Mouse (Mus musculus): ENCODE measurements around the gene Grap2. TPM values are rescaled to one million over a fixed set of nuclear protein-coding genes. Genes with fewer than 3 reads are reported as not detected.

The Grap2 gene
- total and polyA plus RNA-seq, 3 experiments, result 0.62 to 5.1 TPM; not detected in 1

- TF ChIP-seq POLR2A (IDR thresholded peaks at IDR 0.05; ENCODE audit: control insufficient read depth in 1 of 2, insufficient read depth in 1 of 2, low read depth in 1 of 2, low read length in 2 of 2, poor library complexity in 1 of 2) (no peak), MAFK (IDR thresholded peaks at IDR 0.05; ENCODE audit: borderline replicate concordance, low read depth, low read length) (no peak), POLR2AphosphoS5 (IDR thresholded peaks at IDR 0.05; ENCODE audit: borderline replicate concordance, low read depth, low read length) (no peak), CHD2 (IDR thresholded peaks at IDR 0.05; ENCODE audit: low read length) (no peak), RCOR1 (IDR thresholded peaks at IDR 0.05; ENCODE audit: low read depth, low read length) (no peak), ZMIZ1 (IDR thresholded peaks at IDR 0.05; ENCODE audit: low read depth, low read length) (no peak), TCF12 (IDR thresholded peaks at IDR 0.05; ENCODE audit: low read depth, low read length) (no peak), NELFE (IDR thresholded peaks at IDR 0.05; ENCODE audit: low read depth, low read length) (no peak)
- Histone ChIP-seq H3K27me3 (ENCODE audit: control insufficient read depth in 1 of 2, insufficient read depth in 2 of 2, low read length in 2 of 2) (peaks cover under 1 to 4% of the 10 kb centered on the region in 2 experiments; a peak in 3 of 4 replicates), H3K9ac (ENCODE audit: control insufficient read depth, low read depth, low read length, poor library complexity, severe bottlenecking) (no peak overlapping the region), H3K27ac (ENCODE audit: control insufficient read depth, low read depth, low read length) (no peak overlapping the region), H3K4me3 (ENCODE audit: control insufficient read depth in 1 of 2, insufficient read depth in 1 of 2, low read depth in 2 of 2, low read length in 2 of 2) (no peak overlapping the region), H3K79me2 (ENCODE audit: control insufficient read depth, insufficient read depth, low read length, poor library complexity) (no peaks in the 10 kb centered on the region), H3K4me1 (ENCODE audit: control insufficient read depth in 1 of 2, insufficient read depth in 2 of 2, low read length in 2 of 2) (no peaks in the 10 kb centered on the region), H3K9me3 (replicated peaks; ENCODE audit: insufficient read depth, low read length) (no peaks in the 10 kb centered on the region), H3K36me3 (ENCODE audit: control insufficient read depth in 1 of 2, insufficient read depth in 2 of 2, low read length in 2 of 2) (no peaks in the 10 kb centered on the region)
- no peak for DNase-seq (ENCODE audit: low read depth, low spot score)
Observed at GRCm38 (mm10) chr15:80674700-80675099, 102.3 kb downstream of the Grap2 start.

- DNase-seq (ENCODE audit: low read depth, low spot score), result no peak
- Histone ChIP-seq H3K4me3 (ENCODE audit: control insufficient read depth in 1 of 2, insufficient read depth in 1 of 2, low read depth in 2 of 2, low read length in 2 of 2) (no peak overlapping the region), H3K27me3 (ENCODE audit: control insufficient read depth in 1 of 2, insufficient read depth in 2 of 2, low read length in 2 of 2) (peaks cover 5 to 12% of the 10 kb centered on the region in 2 experiments), H3K79me2 (ENCODE audit: control insufficient read depth, insufficient read depth, low read length, poor library complexity) (no peaks in the 10 kb centered on the region), H3K27ac (ENCODE audit: control insufficient read depth, low read depth, low read length) (no peak overlapping the region), H3K9me3 (replicated peaks; ENCODE audit: insufficient read depth, low read length) (no peaks in the 10 kb centered on the region), H3K36me3 (ENCODE audit: control insufficient read depth in 1 of 2, insufficient read depth in 2 of 2, low read length in 2 of 2) (no peaks in the 10 kb centered on the region), H3K4me1 (ENCODE audit: control insufficient read depth in 1 of 2, insufficient read depth in 2 of 2, low read length in 2 of 2) (no peaks in the 10 kb centered on the region), H3K9ac (ENCODE audit: control insufficient read depth, low read depth, low read length, poor library complexity, severe bottlenecking) (no peak overlapping the region)
- TF ChIP-seq USF2 (IDR thresholded peaks at IDR 0.05; ENCODE audit: borderline replicate concordance in 1 of 2, insufficient read depth in 1 of 2, low read depth in 1 of 2, low read length in 2 of 2), result no peak
Observed at GRCm38 (mm10) chr15:80679515-80680215, 107.3 kb downstream of the Grap2 start.

GRCm38 (mm10) chr15:80680347-80681030 lies 108.1 kb downstream of the Grap2 start:
- H3K27me3 ChIP-seq (ENCODE audit: control insufficient read depth in 1 of 2, insufficient read depth in 2 of 2, low read length in 2 of 2), result peaks cover 5 to 9% of the 10 kb centered on the region in 2 experiments
- H3K27ac ChIP-seq (ENCODE audit: control insufficient read depth, low read depth, low read length), result no peak overlapping the region
- H3K79me2 ChIP-seq (ENCODE audit: control insufficient read depth, insufficient read depth, low read length, poor library complexity), result no peaks in the 10 kb centered on the region
- DNase-seq (ENCODE audit: low read depth, low spot score), result no peak
- no peak overlapping the region for H3K9ac ChIP-seq (ENCODE audit: control insufficient read depth, low read depth, low read length, poor library complexity, severe bottlenecking)
- H3K4me3 ChIP-seq (ENCODE audit: control insufficient read depth in 1 of 2, insufficient read depth in 1 of 2, low read depth in 2 of 2, low read length in 2 of 2), result no peak overlapping the region
- H3K4me1 ChIP-seq (ENCODE audit: control insufficient read depth in 1 of 2, insufficient read depth in 2 of 2, low read length in 2 of 2), result no peaks in the 10 kb centered on the region
- H3K9me3 ChIP-seq (replicated peaks; ENCODE audit: insufficient read depth, low read length), result no peaks in the 10 kb centered on the region
- TF ChIP-seq ELF1 (IDR thresholded peaks at IDR 0.05; ENCODE audit: low read depth, low read length) (no peak), POLR2A (IDR thresholded peaks at IDR 0.05; ENCODE audit: control insufficient read depth in 1 of 2, insufficient read depth in 1 of 2, low read depth in 1 of 2, low read length in 2 of 2, poor library complexity in 1 of 2) (no peak), CHD1 (IDR thresholded peaks at IDR 0.05; ENCODE audit: low read depth, low read length) (no peak), TCF12 (IDR thresholded peaks at IDR 0.05; ENCODE audit: low read depth, low read length) (no peak), MAFK (IDR thresholded peaks at IDR 0.05; ENCODE audit: borderline replicate concordance, low read depth, low read length) (no peak), EP300 (IDR thresholded peaks at IDR 0.05; ENCODE audit: low read depth in 1 of 2, low read length in 2 of 2) (no peak), NRF1 (IDR thresholded peaks at IDR 0.05; ENCODE audit: insufficient read depth, low read depth, low read length, poor library complexity, severe bottlenecking) (no peak), ZC3H11A (IDR thresholded peaks at IDR 0.05; ENCODE audit: low read depth, low read length) (no peak), NELFE (IDR thresholded peaks at IDR 0.05; ENCODE audit: low read depth, low read length) (no peak), TAL1 (IDR thresholded peaks at IDR 0.05; ENCODE audit: low read length) (no peak)
- H3K36me3 ChIP-seq (ENCODE audit: control insufficient read depth in 1 of 2, insufficient read depth in 2 of 2, low read length in 2 of 2), result no peaks in the 10 kb centered on the region

All from MEL (cell line).